Mouse (Mus musculus) midbrain, embryonic 11.5 days (tissue): ENCODE measurements around the gene Fbl. TPM values are rescaled to one million over a fixed set of nuclear protein-coding genes. Genes with fewer than 3 reads are reported as not detected.

ENCODE experiments used
- polyA plus RNA-seq: library from polyadenylated mRNA; unstranded; fragments of >200 nt; fragmentation: Nextera tagmentation; extraction: Ambion mirVana; gene quantifications from 2 replicates; pipeline ENCODE4 v1.2.1, GENCODE M21; 2014

The Fbl gene
- polyA plus RNA-seq, 1 experiment from 2014 or later: 46.0 TPM

Other genes starting within 250 kb of the Fbl start
- gene Zfp974, start 240.2 kb upstream of the Fbl start, polyA plus RNA-seq: 11.7 and 12.6 TPM in 2 replicates
- gene Zfp780b, start 190.5 kb upstream of the Fbl start, polyA plus RNA-seq: 21.1 and 22.2 TPM in 2 replicates
- gene Zfp850, start 155.6 kb upstream of the Fbl start, polyA plus RNA-seq: 8.5 and 10.1 TPM in 2 replicates
- gene Psmc4, start 119.6 kb upstream of the Fbl start, polyA plus RNA-seq: 422 and 423 TPM in 2 replicates
- not detected in 2 replicates for gene Fcgbp, start 98.5 kb upstream of the Fbl start, polyA plus RNA-seq
- gene 9530053A07Rik, start 40.2 kb upstream of the Fbl start, polyA plus RNA-seq: 0.03 and 0.08 TPM in 2 replicates
- 14.5 and 16.0 TPM in 2 replicates for gene Dyrk1b, start 9.8 kb downstream of the Fbl start, polyA plus RNA-seq
- gene Eid2, start 98.2 kb downstream of the Fbl start, polyA plus RNA-seq: 10.1 and 13.4 TPM in 2 replicates
- gene Eid2b, start 108.0 kb downstream of the Fbl start, polyA plus RNA-seq: 18.0 and 21.9 TPM in 2 replicates
- 0.41 and 0.48 TPM in 2 replicates for gene Selenov, start 121.5 kb downstream of the Fbl start, polyA plus RNA-seq
- gene Dll3, start 132.5 kb downstream of the Fbl start, polyA plus RNA-seq: 89.6 and 90.0 TPM in 2 replicates
- gene Timm50, start 142.4 kb downstream of the Fbl start, polyA plus RNA-seq: 195 and 214 TPM in 2 replicates
- gene Supt5, start 169.0 kb downstream of the Fbl start, polyA plus RNA-seq: 71.3 and 82.2 TPM in 2 replicates
- gene Rps16, start 180.9 kb downstream of the Fbl start, polyA plus RNA-seq: 740 and 824 TPM in 2 replicates
- 36.1 and 39.4 TPM in 2 replicates for gene Plekhg2, start 202.9 kb downstream of the Fbl start, polyA plus RNA-seq
- 3.3 and 3.5 TPM in 2 replicates for gene Zfp36, start 210.5 kb downstream of the Fbl start, polyA plus RNA-seq
- 44.4 and 50.5 TPM in 2 replicates for gene Med29, start 223.0 kb downstream of the Fbl start, polyA plus RNA-seq
- gene Paf1, start 223.2 kb downstream of the Fbl start, polyA plus RNA-seq: 72.8 and 83.8 TPM in 2 replicates